Mouse (Mus musculus): ENCODE results near the gene Mdm1. TPM values are rescaled to one million over a fixed set of nuclear protein-coding genes. Genes with fewer than 3 reads are reported as not detected.

Gene Mdm1
- total RNA-seq, 2 experiments from 2014 or later, result 8.9 to 10.3 TPM

DNA sequence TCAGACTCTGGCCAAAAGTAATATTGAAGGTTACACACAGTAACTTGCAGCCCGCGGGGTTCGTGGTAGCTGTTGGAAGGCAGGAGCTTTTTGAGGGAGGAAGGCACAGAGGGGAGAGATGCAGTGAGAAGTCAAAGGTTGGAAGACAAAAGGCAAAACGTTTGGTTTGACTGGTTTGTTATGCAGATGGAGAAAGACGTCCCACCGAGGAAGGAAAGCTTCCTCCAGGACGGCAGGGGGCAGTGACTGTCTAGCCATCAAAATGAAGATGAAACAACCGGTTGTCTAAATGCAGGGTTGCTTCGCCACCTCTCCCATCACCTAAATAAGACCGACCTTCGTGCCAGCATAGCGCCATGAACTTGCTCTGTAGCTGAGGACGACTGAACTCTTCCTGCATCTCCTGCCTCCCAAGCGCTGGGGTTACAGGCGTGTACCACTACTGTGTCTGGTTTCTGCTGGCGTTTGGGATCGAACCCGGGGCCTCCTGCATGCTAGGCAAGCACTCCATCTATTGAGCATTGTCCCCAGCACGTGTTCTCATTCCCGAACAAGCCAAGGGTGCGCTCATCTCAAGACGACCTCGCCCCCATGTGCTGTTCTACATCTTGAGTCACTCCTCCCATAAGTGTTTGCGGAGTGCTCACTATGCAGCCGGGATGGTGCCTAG lies 15.7 kb upstream of the Mdm1 start:
- no peak overlapping the region for H3K27ac ChIP-seq
- H3K4me3 ChIP-seq, result no peak overlapping the region
- no peak for TF ChIP-seq CTCF (IDR thresholded peaks at IDR 0.05)
- DNase-seq (ENCODE audit: extremely low spot score in 1 of 2, low spot score in 2 of 2), result no peak
- intact Hi-C loops (cut with DNase I), result no loop called here

DNA sequence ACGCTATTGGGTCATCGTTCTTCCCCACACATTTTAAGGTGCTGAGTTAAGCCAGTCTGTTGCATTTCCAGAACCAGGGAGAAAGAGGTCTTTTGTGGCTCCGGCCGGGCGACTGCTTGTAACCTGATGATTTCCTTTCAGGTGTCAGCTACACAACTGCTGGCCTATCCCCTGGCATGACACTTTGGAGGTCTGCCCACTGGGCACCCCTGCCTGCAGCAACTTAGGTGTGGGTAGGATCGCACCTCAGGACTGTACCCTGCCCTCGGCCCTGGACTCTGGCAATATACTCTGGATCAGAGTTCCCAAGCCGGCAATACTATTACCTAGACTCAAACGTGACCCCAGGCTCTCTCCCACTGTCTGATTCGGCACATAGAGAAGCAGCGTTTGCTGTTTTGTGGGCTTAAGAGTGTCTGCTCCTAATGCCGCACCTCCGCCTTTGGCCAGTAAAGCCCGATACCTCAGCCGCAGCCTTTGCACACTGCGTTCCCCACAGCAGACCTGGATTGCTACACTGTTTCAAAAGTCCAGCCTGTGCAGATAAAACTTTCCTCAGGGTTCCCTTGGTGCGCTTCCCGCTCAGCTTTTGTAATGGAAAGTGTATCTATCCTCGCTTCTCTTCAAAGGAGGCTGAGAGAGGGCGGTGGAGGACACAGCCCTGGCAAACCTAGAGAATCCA lies 12.5 kb upstream of the Mdm1 start:
- DNase-seq (ENCODE audit: extremely low spot score in 1 of 2, low spot score in 2 of 2), result no peak
- Histone ChIP-seq H3K27ac (no peak overlapping the region), H3K4me3 (no peak overlapping the region)
- no peak for TF ChIP-seq CTCF (IDR thresholded peaks at IDR 0.05)
- intact Hi-C loops (cut with DNase I), result no loop called here

DNA sequence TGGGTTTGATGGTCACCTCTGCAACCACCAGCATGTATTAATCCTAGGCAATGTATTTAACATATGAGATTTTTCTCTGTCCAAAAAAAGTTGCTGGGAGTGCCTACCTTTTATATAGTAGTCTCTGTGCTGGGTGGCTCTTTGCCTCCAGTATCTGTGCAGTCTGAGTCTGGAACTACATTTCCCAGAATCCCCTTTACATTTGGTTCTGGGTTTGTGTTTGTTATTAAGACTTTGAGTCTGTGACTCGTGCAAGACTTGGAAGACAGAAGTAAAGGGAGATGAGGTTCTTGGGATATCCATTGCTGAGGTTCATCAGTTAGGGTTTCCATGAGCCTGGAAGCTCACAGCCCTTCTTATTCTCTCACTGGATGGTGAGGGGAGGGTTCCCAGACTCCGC lies 11.6 kb upstream of the Mdm1 start:
- intact Hi-C loops (cut with DNase I), result no loop called here
- TF ChIP-seq CTCF (IDR thresholded peaks at IDR 0.05), result no peak
- Histone ChIP-seq H3K27ac (no peak overlapping the region), H3K4me3 (no peak overlapping the region)
- DNase-seq (ENCODE audit: extremely low spot score in 1 of 2, low spot score in 2 of 2), result no peak

DNA sequence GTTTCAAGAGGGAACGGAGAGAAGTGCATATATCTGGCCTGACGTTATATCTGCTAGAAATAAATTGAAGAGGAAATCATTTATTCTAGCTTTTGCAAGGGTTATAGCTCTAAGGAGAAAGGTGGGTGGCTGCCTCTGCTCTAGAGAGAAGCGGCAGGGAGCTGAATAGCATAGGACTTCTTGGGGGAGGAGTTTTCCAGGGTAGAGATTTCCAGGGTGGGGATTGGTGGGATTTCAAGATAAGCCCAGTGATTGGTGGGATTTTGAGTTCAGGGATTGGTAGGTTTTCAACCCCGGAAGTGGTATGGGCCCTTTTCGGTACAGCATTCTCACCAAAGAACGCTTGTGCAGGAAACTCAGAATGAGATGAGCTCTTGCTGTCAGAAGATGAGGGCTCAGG lies 8.6 kb upstream of the Mdm1 start:
- intact Hi-C loops (cut with DNase I), result no loop called here
- Histone ChIP-seq H3K4me3 (no peak overlapping the region), H3K27ac (no peak overlapping the region)
- no peak for DNase-seq (ENCODE audit: extremely low spot score in 1 of 2, low spot score in 2 of 2)
- TF ChIP-seq CTCF (IDR thresholded peaks at IDR 0.05), result no peak

DNA sequence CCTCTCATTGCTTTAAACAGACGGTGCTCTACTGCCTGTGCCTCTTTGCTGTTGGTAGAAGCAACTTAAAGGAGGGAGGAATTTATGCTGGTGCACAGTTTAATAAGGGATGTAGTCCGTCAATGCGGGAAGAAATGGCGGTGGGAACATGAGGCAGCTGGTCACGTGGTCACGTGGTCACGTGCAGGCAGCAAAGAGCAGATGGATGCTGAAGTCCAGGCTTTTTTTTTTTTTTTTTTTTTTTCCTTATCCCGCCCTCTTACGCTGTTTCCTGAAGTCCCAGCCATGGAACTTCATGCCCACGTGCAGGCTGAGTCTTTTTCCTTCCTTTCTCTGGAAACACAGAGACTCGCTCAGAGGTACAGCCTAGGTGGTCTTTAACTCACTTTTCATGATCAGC lies 3.1 kb upstream of the Mdm1 start:
- TF ChIP-seq CTCF (IDR thresholded peaks at IDR 0.05), result no peak
- no peak for DNase-seq (ENCODE audit: extremely low spot score in 1 of 2, low spot score in 2 of 2)
- intact Hi-C loops (cut with DNase I), result no loop called here
- Histone ChIP-seq H3K4me3 (no peak overlapping the region), H3K27ac (no peak overlapping the region)

DNA sequence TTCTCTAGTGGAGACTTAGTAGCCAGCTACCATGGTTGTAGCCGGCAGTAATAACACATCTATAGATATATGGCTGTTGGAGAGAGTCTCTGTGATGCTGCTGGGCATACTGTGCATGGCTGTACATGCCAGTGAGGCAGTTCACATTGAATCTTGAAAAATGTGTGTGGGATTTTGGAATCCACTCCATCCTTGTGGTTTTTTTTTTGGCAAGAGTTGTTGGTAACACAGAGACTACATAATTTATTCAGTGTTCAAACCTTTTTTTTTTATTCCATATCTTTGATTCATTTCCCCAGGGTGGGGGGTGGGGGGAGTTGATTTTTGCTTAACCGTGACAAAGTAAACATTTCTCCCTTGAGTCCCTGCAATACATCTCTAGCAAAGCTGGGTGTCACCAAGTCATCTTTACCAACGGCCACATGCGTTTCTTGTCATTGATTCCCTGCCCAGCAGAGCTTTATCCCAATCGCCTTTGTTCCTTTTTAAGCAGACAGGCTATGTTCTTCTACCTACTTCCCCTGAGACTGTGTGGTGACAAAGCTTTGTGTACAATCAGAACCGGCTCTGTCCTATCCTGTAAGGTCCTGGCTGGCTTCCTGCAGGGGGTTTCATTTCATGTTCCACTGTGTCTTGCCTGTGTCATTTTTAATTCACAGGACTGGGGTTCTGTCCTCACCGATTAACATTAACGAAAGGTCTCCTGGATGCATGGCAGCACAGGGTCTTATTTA lies 1.6 kb upstream of the Mdm1 start:
- H3K4me3 ChIP-seq, result no peak overlapping the region
- TF ChIP-seq CTCF (IDR thresholded peaks at IDR 0.05), result no peak
- no peak for DNase-seq (ENCODE audit: extremely low spot score in 1 of 2, low spot score in 2 of 2)
- intact Hi-C loops (cut with DNase I), result no loop called here
- no peak overlapping the region for H3K27ac ChIP-seq

DNA sequence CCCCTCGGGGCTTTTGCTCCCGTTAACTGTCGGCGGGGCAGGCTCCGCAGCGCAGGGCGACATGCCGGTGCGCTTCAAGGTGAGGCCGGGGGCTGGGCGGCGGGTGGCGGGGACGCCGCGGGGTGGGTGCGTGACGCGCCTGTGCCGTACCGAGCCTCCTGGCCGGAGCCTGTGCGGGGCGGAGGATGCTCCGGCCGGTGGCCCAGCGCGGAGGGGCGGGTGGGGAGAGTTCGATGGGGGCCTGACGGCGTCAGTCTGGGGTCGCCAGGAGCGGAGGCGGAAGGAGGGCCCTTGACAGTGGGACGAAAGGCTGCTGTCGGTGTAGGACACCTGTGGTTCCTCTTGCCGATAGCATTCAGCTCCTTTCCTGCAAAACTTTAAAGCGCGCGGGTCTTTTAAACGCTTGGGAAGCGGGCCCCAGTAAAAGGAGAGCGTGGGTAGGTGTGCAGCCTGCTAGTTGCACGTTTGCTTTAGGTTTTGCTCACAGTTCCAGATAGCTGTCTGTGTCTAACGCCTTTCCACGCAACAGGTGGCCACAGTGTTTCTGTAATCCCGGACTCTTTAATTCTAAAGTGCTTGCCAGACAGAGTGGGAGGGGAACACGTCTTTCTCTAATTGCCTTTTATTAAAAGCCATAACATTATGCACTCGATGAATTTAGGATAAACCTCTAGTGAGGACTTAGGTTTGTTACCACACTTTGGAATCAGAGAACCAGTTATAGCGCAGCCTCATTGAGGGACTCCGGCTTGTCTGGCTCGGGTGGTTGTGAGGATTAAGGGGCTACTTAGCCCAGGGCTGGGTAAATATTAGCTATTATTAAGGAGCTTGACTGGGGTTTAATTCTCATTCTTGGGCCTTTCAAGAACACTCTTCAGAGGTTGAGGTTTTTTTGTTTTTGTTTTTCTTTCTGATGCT lies 532 bp downstream of the Mdm1 start:
- Histone ChIP-seq H3K27ac (no peak overlapping the region), H3K4me3 (peak overlapping the region; percentile 65)
- peak; percentile 24 to 32 for DNase-seq (ENCODE audit: extremely low spot score in 1 of 2, low spot score in 2 of 2)
- intact Hi-C loops (cut with DNase I), result no loop called here
- TF ChIP-seq CTCF (IDR thresholded peaks at IDR 0.05), result no peak

DNA sequence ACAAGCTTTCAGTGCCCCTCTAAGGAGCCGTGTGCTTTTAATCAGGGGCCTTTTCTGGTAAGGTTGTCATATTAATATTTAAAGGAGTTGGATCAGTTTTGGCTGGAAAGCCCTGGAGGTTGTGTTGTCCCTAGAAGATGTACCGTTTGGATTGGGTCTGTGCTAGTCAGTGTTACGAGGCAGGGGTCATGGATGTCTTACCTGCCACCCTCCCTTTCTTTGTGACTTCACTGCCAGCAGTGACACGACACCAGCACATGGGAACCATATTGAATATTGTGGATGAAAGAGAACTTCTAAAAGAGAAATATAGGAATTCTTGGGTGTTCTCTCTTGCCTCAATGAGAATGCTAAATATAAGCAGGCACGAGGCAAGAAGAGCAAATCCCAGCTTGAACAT lies 7.8 kb downstream of the Mdm1 start:
- Histone ChIP-seq H3K27ac (no peak overlapping the region), H3K4me3 (no peak overlapping the region)
- intact Hi-C loops (cut with DNase I), result no loop called here
- no peak for TF ChIP-seq CTCF (IDR thresholded peaks at IDR 0.05)
- no peak for DNase-seq (ENCODE audit: extremely low spot score in 1 of 2, low spot score in 2 of 2)

DNA sequence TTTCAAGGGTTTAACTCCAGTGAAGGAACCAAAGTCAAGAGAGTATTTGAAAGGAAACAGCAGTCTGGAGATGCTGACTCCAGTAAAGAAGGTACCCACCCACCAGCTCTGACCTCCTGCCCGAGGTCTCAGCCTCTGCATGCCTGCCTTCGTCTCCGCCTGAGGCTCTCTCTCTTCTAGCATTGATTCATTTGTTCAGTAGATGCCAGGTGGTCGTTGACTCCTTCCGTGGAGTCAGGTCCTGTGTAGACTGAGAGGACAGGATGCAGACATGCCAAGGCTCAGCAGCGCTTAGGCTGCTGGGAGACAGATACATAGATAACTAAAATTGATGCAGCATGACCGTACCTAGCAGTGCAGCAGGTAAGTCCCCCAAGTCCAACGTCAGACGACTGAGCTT lies 9.3 kb downstream of the Mdm1 start:
- TF ChIP-seq CTCF (IDR thresholded peaks at IDR 0.05), result no peak
- H3K27ac ChIP-seq, result no peak overlapping the region
- intact Hi-C loops (cut with DNase I), result no loop called here
- no peak overlapping the region for H3K4me3 ChIP-seq
- DNase-seq (ENCODE audit: extremely low spot score in 1 of 2, low spot score in 2 of 2), result no peak

DNA sequence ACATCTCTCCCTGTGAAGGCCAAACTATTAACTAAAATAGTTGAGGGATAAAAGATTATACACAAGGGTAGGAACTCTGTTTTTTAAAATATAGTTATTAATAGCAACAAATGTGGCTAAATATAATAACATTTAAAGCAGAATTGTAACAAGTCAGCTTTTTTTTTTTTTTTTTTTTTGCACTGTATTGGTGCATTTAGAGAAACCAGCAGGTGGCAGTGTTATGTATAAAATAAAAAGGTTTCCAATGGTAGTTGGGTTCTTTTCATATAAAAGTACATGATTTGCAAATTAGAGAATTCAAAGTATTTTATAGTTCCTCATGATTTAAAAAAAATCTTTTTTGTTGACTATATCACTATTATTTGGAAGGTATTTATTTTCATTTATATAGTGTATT lies 14.3 kb downstream of the Mdm1 start:
- intact Hi-C loops (cut with DNase I), result loop anchor here (2.0 to 5.0 kb wide), 4 partner anchors 215 to 1011 kb away; no protein-coding TSS in a partner anchor

DNA sequence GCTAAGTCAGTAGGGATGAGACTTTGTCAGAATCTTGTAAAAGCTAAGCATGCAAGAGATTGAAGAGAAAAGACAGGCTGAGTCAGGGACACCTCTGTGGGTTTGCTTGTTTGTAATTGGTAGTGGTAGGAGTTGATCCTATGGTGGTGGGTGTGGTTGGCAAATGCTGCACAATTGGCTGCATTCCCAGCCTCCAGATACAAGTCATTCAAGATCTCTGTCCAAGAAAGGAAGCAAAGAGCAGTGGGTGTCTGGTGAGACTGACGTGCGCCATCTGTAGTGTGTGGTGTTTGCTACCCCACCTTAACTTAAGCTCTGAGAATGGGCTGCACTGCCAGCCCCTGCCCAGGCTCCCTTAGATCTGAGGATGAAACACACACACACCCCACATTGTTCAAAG lies 19.5 kb downstream of the Mdm1 start:
- H3K4me3 ChIP-seq, result no peak overlapping the region
- peak; percentile 60 to 76 for DNase-seq (ENCODE audit: extremely low spot score in 1 of 2, low spot score in 2 of 2)
- H3K27ac ChIP-seq, result no peak overlapping the region
- intact Hi-C loops (cut with DNase I), result no loop called here
- TF ChIP-seq CTCF (IDR thresholded peaks at IDR 0.05), result no peak

More for the DNA sequence above, 14.3 kb downstream of the Mdm1 start:
- peak; percentile 62 for TF ChIP-seq CTCF (IDR thresholded peaks at IDR 0.05)
- DNase-seq (ENCODE audit: extremely low spot score in 1 of 2, low spot score in 2 of 2), result no peak
- Histone ChIP-seq H3K4me3 (no peak overlapping the region), H3K27ac (no peak overlapping the region)

Data from left cerebral cortex, adult 2 months (tissue).